Mouse (Mus musculus) adrenal gland, postnatal 25 days (tissue): ENCODE measurements around the gene Zmynd10. TPM values are rescaled to one million over a fixed set of nuclear protein-coding genes. Genes with fewer than 3 reads are reported as not detected.
A peak's percentile ranks its signal among the peaks of the same experiment; 100 is the strongest.

Source experiments
- DNase-seq: peaks from one replicate; pipeline ENCODE4 v3.0.0; 2021; ENCODE audit warnings: mixed read lengths
- total RNA-seq: library from RNA; stranded (reverse); gene quantifications from 2 replicates; pipeline ENCODE4 v1.2.3, GENCODE M21; 2021

Gene Zmynd10
- total RNA-seq, 1 experiment from 2014 or later: 0.39 TPM

GRCm38 (mm10) chr9:107580501-107581317 is 33.6 kb downstream of the Zmynd10 start, which contains the start of gene Hyal3:
Hyal3 (plus strand) TSS chr9:107580818.
- peak; percentile 85 for DNase-seq

- DNase-seq: no peak
These were observed 34.5 kb downstream of the Zmynd10 start for GRCm38 (mm10) chr9:107581584-107581983.

- DNase-seq: no peak
These were observed 35.5 kb downstream of the Zmynd10 start for GRCm38 (mm10) chr9:107582509-107583062.

DNA sequence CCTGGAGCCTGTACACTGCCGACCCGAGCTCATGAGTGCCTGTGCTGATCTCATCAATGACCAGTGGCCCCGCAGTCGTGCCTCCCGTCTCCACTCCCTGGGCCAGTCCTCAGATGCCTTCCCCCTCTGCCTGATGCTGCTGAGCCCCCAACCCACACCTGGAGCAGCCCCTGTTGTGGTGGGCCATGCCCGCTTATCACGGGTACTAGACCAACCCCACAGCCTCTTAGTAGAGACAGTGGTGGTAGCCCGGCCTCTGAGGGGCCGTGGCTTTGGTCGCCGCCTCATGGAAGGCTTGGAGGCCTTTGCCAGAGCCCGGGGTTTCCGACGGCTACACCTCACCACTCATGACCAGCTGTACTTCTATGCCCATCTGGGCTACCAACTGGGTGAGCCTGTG is 36.1 kb downstream of the Zmynd10 start:
- no peak for DNase-seq

- DNase-seq: no peak
These were observed 39.4 kb downstream of the Zmynd10 start for GRCm38 (mm10) chr9:107586504-107586903.

DNA sequence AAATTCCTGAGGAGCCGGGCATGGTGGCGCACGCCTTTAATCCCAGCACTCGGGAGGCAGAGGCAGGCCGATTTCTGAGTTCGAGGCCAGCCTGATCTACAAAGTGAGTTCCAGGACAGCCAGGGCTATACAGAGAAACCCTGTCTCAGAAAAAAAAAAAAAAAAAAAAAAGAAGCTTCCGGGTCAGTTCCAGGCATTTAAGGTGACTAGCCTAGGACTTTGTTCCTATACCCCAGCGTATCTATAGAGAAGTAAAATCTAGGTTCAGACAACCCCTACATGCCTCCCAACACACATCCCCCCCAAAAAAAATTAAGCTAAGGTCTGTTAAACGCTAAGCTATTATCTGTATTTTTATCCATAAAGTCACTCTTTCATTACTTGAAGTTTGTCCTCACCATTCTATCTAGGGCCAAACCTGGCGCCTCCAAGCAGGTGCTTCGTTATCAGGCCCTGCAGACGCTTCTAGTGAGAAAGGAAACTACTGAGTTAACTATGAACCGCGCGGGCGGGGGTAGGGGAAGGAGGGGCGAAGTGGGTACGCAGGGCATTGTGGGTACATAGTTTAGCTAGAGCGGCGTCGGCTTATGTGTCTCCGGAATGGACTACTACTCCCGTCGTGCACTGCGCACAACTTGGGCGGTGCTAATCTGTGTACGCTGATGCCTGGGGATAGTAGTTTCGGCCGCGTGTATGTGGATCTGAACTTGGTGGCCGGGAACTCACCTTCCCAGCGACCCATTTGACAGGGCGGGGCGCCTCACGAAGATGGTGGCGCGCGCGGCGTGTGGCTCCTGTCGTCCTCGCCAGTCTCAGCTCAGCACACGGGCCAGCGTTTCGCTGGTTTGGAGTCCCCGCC is 40.1 kb downstream of the Zmynd10 start, which contains the start of gene Ifrd2:
TSS of gene Ifrd2 (plus strand) at position 669 of the 859 bp plus-strand sequence.
- peak; percentile 92 for DNase-seq

DNA sequence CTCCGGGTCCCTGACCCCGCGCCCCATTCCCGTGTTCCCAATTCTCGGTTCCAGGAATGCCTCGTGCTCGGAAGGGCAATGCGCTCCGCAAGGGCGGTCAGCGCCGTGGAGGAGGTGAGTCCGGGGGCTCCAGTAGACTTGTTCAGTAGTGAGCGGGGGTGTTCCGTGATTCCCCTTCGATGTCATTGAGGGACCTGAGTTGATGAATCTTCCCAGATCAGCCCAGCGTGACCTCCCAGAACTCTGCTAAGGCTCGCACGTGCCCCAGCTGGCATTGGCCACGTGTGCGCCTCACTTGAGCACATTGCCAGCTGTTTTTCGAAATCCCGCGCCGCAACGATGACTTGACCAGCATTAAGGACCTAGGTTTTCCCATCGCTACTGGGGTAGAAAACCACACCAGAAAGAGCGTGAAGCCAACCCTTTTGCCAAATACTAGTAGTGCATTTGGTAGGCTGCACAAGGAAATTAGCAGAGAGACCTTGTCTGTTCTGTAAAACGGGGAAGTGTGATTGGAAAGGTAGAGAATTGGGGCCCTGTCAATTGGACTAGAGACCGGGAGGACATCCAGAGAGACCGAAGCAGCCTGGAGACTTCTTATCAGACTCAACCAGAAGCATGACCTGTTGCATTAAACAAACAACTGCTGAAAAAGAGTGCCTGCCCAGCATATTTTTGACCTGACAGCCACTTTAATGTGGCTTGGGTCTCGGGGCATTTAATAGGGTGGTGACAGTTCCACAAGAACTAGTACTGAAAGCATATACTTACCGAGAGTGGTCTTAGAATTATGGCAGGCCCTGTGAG is 40.9 kb downstream of the Zmynd10 start:
- peak; percentile 67 for DNase-seq

- peak; percentile 28 for DNase-seq
These were observed 43.1 kb downstream of the Zmynd10 start for GRCm38 (mm10) chr9:107590058-107590772.

- DNase-seq: no peak
These were observed 43.6 kb downstream of the Zmynd10 start for GRCm38 (mm10) chr9:107590773-107591060.

- no peak for DNase-seq
These were observed 46.2 kb downstream of the Zmynd10 start for GRCm38 (mm10) chr9:107593101-107593976.

DNA sequence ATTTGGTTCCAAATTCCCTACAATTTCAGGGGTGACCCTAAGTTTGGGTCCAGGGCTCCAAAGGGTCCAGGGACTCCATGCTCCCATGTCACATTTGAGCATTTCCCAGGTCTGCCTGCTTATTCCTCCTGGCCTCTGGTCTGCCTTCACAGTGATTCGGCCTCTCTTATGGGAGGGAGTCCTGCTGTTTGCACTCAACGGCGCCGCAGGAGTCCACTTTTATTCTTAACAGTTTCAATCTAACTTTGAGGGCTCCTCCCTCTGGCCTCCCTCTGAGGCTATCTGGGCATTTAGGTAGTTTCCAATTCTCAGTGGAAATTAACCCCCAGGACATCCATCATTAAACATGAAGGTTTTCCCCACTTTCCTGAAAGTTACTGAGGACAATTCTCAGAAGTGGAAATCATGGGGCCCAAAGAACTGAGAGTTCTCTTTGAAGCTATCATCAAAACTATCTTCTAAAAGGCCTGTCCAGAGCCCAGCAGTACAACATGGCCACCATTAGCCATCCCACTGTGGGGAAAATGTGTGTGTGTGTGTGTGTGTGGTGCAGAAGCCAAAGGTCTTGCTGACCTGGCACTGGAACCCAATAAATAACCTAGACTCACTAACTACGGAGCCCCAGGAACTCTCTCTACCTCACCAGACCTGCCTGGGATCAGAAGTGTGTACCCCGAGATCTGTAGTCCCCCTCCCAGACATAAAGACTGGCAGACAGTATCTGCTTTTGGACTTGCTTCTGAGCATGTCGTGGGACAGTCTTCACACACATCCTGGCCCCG is 47.4 kb downstream of the Zmynd10 start:
- no peak for DNase-seq

GRCm38 (mm10) chr9:107596619-107597569 is 49.8 kb downstream of the Zmynd10 start:
- DNase-seq: no peak

DNA sequence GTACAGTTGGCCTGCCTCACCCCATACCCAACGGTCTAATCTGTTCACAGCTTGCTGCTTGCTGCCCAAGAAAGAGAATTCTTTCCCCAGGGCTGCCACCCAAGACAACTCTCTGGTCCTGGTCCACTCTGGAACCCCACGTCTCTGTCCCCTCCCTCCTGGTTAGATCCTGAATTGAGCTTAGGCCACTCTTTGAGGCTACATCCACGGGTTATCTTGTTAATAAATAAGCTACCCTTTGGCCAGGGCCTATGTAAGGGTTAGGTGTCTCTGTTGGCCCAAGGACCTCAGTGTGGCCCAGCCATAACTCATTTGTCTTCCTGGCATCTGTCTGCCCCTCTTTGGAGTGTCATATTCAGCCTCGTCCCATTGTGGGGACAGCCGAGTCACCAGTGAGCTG is 51.3 kb downstream of the Zmynd10 start:
- no peak for DNase-seq

GRCm38 (mm10) chr9:107599433-107599832 is 52.3 kb downstream of the Zmynd10 start:
- no peak for DNase-seq

GRCm38 (mm10) chr9:107599842-107600241 is 52.7 kb downstream of the Zmynd10 start:
- DNase-seq: no peak

DNA sequence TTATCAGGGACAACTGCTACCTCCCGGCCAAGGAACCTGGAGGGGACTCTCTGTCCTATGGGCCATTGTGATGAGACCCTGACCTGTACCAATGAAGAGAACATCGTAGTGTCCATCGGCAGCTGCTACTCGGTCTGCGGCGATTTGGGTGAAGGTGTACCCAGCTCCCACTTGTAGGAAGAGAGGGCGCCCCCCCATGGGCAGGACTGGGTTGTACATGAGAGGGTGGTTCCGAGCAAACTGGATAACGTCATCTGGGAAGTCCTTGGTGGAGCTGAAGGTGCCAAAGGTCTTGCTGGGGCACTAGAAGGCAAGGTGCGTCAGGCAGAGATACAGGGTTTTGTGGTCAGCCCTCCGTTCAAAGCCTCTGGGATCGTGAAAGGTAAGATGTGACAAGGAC is 53.6 kb downstream of the Zmynd10 start:
- no peak for DNase-seq
